Mouse (Mus musculus): ENCODE results near the gene Clrn3.

DNA sequence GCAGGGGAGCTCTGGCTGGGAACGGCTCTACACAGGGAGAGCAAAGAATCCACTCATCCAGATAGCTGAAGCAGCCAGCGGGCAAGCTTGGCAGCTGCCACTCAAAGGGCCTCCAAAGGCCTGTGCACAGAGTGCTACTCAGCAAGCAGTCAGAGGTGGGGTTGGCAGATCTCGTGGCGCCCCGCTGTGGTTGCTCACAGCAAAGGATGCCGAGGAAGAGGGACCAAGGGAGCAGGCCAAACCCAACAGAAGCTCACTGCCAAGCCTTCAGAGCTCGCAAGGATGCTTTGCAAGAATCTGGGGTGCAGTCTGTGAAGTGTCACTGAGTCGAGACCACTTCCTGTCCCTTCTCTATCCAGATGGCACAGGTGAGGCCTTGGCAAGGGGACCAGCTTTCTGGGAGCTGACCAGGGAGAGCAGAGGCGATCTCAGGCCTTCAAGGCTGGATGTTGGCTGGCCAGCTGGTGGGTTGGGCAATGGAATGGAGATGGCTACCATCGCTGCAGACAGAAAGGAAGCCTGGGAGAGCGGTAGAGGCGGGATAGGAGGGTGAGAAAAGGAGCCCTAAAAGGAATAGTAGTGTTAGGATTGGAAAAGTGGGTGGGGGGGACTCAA lies 42.6 kb downstream of the Clrn3 start:
- TF ChIP-seq POLR2A (IDR thresholded peaks at IDR 0.05; ENCODE audit: control insufficient read depth, extremely low read depth, insufficient read depth, low read length, poor library complexity) (no peak), CTCF (IDR thresholded peaks at IDR 0.05; ENCODE audit: borderline replicate concordance, control insufficient read depth, extremely low read depth, insufficient read depth, low read length, poor library complexity) (no peak)
